Mouse (Mus musculus) kidney, adult 11 months (tissue): Measurements from ENCODE around the gene Ak4.
"Not testable (repeated sequence)": the region's sequence is repeated elsewhere in the genome, so short reads cannot be mapped to it uniquely, and the experiment has no call there.

Source experiments
- DNase-seq: peaks from one replicate; pipeline ENCODE4 v3.0.0; 2022

Ak4 gene

DNA sequence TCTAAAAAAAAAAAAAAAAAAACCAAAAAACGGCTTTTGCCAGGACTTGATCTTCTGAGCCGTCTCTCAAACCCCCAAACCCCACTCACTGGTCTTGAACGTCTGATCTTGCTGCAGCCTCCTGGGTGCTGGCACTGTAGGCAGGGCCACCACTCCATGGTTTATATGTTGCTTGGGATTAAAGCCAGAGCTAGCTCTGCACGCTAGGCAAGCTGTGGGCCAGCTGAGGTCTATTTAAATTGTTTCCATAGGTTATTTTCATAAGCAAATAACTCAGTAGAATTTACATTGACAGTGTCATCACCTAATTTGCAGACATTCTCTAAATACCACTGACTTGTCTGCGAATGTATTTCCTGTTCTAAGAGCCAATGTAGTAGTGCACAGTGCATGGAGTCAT is 6.0 kb downstream of the Ak4 start:
- no peak for DNase-seq

DNA sequence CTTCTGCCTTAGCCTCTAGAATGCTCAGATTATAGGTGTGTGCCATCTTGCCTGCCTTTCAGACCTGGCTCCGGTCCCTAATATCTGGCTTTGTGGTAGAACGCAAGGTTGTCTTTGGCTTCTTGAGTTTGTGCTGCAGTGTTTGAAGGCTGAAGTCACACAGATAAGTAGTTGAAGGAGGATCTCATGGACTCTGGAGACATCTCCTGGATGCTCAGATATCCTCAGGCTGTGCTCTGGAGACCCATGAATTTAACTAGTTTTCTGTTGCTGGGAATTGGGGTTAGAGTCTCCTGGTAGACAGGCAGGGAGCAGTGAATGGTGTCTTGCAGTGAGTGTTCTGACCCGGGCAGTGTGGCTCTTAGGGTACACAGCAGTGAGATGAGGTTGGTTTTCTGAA is 6.6 kb downstream of the Ak4 start:
- no peak for DNase-seq

DNA sequence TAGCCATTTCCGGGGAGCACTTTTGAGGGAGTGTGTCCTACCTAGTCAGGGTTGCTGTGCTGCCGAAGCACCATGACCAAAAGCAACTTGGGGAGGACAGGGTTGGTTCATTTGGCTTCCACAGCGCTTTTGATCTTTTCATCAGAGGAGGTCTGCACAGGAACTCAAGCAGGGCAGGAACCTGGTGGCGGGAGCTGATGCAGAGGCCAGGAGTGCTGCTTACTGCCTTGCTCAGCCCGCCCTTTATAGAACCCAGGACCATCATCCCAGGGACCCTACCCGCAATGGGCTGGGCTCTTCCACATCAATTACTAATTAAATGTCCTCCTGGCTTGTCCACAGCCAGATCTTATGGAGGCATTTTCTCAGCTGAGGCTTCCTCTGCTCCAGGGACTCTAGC is 7.5 kb downstream of the Ak4 start:
- DNase-seq: peak; percentile 21

DNA sequence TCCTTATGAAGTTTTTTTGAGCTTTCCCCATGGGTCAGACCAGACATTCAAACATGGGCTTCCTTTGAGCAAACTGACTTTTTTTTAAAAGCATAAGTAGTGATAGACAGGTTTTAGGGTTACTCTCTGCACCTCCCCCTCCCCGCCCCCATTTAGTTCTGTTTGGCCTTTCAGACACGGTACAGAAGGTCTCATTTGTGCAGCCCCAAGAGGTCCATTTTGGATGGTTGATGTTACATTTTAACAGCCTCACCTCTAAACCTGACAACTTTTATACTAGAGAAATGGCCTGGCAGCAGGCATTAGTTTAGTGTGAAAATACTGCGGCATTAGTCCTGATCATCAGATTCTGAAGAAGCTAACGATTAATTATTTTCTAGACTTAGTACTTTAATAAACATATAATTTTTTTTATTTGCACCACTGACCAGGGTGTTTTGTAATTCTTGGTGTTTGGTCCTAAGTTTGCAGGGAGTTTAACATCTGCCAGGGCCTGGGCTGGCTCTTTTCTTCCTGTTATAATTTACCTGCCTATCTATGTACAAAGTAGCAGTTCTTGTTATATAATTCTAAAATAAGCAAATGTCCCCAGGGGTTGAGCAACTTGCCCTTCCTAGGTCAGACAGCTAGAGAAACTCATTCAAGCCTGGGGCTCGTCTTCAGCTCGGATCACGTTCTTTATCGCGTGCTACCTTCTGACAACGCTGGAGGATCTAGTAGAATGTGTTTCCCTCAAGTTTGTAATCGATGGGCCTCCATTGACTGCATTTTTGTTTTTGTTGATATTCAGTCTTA is 9.0 kb downstream of the Ak4 start:
- DNase-seq: peak; percentile 82

DNA sequence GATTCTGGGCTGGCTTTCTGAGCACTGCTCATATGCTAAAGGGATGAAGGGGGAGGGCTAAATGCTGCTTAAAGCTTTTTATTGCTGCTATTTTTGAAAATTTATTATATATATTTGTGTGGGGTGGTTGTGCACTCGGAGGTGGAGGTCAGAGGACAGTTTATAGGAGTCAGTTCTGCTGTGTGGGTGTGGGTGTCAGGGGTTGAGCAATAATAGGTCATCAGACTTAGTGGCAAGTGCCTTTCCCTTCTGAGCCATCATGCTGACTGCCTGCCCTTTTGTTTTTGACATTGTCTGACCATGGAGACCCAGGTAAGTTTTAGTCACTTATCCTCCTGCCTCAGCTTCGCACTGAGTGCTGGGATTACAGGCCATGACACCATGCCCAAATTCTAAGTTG is 10.0 kb downstream of the Ak4 start:
- no peak for DNase-seq

DNA sequence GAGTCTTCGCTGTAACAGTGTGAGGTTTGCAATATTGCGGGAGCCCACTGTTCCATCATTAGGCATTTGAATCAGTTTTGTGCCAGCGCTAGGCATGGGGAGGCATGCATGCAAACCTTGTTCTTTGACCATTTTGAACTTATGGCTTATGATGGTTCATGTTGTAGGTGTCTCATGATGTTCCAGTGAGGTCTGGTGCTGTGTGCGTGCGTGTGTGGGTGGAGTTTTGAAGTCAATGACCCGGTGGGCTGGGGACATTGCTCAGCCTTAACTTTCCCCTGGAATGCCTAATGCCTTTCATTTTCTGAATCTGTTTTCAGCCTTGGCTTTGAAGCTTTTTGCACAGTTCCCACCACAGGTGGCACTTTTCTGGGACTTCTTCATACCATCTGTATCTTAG is 10.9 kb downstream of the Ak4 start:
- peak; percentile 37 for DNase-seq

DNA sequence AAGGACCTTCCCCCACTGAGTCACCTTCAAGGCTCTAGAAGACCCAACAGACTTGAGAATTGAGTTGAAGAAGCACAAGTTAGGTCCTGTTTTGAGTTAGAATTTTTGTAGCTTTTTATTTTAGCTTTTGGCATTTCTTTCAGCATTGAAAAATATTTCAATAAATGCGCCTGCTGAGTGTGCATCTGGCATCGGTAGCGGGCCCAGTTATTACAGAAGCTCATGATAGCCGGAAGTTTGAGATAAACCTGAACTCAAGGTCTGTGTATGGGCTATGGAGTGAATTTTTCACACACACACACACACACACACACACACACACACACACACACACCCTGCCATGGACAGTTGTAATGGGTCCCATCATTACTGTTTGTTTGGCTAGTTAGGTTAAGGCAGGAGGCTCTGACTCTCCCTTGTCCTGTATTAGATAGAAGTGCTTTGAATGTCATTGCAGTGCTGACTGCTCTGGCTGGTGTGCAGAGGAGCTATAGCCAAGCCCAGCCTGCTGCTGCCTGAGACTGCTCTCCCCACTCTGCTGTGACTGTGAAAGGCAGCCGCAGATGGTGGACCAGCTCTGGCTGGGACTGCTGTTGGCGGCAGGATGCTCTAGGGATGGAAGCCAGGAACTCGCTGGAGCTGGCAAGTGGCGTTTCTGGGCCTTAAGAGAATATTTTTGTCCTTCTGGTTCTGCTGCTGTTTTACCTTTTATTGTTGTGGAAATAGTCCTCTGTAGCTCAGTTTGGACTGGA is 17.9 kb downstream of the Ak4 start:
- no peak for DNase-seq

DNA sequence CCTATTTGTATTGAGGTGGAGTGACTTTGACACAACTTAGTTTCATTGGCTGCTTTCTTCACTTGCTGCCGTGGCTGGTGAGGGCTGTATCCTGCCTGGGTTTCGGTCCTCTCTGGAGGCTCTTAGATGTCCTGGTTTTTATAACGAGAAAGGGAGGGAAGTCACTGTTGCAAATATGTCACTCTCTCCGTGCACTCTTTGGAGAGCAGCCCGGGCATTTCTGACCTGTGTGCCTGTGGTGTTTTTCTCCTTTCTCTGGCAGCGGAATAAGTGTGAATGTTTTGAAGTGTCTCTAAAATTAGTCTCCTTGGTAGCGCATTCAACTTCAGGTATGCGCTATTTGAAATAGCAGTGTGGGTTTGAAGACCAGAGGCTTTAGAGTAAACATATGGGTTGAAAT is 19.2 kb downstream of the Ak4 start:
- DNase-seq: no peak

DNA sequence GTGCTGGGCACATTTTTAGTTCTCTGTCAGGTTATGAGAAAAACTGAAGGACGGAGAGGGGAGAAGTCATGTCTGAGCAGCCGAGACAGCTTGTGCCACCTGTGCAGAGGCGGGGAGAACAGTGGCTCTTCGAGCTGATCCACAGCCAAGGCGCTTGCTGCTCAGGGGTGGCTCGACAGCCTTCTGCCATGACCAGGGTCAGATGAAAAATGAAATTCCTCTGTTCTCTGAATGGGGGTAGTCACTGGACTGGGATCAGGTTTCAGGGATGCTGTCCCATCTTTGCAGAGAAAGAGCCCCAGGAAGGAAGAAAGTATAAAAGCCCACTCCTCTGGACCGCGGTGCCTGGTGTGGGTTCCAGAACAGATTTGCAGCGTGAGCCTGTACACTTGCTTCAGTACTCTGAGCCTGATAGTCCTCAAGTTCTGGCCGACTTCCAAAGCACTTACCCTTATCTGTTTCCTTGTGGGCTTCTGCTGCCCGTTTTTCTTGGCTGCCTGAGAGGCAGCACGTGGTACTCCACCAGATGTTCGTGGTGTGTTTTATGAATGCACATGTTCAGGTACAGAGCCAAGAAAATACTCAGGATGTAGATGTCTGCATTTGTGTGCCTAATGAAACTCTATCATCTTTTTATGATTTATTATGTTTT is 20.8 kb downstream of the Ak4 start:
- no peak for DNase-seq

DNA sequence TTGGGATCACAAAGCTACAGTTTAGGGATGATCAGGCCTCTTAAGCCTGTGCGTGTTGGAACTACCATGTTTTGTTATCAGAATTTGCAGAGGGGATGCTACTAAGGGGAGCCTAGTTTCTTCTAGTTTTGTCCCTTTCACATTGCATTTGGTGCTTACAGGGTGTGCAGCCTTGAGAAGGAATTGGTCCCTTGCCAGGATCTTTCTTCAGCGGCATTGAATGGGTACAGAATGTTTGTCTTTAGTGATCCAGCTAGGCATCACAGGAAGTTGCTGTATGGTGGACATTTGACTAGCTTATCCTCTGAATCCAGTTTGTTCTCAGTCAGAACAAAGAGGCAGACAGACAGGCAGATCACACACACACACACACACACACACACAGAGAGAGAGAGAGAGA is 23.7 kb downstream of the Ak4 start:
- no peak for DNase-seq

DNA sequence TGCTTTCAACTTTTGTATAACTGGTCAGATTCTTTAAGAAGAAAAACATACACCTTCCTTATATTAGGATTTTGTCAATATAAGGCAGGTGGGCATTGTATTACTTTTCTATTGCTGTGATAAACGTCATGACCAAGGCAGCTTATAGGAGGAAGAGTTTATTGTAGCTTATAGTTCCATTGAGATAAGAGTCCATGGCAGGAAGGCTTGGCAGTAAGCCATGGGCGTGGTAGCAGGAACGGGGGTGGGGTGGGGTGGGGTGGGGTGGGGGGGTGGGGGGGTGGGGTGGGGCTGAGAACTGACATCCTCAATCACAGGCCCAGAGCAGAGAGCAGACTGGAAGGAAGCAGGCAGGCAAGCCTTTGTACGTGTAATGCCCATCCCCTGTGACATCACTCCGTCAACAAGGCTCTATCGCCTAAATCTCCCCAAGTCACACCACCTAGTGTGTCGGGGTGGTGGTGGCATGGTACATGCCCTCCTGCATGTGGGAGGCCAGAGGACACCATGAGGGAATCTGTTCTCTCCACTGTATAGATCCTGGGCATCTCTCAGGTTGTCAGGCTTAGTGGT is 24.4 kb downstream of the Ak4 start:
- DNase-seq: no peak

DNA sequence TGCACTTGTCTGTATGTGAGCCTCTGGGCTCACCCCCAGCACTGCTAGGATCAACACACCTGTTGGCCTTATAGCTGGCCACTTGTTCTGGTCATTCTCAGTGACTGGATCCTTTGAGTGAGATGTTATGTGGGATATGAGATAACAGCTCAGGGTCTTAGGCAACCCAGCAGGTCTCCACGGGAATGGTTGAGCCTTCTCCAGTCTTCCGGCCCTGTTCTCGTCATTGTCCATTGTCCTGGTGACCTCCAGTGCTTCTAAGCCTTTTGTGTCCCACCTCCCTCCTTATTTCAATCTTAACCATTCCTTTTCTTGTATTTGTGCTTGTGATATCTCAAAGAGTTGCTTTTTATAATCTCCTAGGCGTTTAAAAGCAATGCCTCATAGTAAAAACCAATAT is 26.6 kb downstream of the Ak4 start:
- no peak for DNase-seq

DNA sequence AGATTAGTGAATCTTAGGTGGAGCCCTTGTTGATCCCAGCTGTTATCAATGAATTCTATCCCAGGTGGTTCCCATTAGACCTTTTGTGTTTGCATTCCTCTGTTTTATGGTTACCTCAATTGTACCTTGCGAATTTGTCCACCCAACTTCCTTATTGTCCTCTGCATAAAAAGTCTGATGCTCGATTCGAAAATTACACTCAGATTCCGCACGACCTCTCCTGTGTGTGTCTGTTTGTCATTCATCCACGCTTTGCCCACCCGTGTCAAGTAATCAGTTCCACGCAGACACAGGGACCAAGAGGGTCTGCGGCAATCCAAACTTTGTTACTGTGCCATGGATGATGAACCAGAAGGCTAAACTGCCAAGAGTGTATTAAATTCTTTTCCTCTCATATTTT is 27.5 kb downstream of the Ak4 start:
- not testable (repeated sequence) for DNase-seq

DNA sequence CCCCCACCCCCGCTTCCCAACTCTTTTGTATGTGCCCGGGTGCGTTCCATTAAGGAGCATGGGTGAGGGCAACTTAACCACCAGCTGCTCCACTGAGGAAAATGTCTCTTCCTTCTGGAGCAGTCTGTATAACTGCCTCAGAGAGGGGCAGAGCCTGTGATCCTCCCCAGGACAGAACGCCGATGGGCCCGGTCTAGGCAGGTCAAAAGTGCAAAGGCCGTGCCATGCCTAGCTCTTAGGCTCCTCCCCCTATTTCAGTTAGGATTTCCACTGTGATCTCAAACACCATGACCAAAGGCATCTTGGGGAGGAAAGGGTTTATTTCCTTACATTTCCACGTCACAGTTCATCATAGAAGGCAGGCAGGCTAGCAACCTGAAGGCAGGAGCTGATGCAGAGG is 29.6 kb downstream of the Ak4 start:
- DNase-seq: no peak

DNA sequence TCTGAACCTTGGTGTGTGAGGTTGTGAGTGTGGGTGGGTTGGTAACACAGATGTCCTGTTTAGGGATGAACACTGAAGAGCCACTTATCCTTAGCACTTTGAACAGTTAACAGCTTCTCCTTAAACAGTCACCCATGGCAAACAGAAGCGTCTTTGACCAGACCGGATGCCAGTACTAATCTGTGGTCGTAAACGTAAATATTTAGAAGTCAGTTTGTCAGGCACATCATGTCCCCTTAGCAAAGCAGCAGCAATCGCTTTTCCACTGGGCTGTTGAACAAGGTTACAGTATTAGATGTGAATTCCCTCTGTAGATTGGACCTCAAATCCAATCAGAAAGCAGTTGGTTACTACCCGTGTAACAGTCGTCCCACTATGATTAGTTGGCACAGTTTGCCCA is 30.3 kb downstream of the Ak4 start:
- no peak for DNase-seq

DNA sequence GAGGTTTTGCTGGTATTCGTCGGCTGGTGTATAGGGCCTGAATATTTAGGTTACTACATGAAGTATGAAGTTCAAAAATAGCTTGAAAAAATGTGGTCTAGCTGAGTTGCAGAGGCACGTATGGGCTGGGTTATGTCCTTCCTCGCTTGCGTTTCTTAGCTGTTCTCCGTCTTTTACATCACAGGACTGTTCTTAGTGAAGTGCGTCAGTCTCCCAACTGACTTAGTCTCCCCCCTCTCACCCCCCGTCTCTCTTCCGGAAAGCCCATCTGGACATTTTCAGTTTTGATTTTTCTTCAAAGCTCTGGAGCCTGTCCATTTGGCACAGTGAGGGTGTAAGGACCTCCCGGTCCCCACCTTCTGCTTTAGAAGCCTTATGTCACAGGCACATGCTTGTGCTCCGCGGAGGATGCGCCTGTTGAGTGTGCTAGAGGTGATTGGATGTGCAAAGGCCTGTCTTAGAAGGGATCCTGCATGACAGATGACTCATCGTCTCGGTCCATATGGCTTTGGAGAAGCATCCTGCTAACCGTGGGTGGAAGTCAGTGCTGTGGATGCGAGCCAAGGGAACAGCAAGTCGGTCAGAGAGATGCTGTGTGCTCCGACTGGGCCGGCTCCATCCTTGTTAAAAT is 31.2 kb downstream of the Ak4 start:
- no peak for DNase-seq

DNA sequence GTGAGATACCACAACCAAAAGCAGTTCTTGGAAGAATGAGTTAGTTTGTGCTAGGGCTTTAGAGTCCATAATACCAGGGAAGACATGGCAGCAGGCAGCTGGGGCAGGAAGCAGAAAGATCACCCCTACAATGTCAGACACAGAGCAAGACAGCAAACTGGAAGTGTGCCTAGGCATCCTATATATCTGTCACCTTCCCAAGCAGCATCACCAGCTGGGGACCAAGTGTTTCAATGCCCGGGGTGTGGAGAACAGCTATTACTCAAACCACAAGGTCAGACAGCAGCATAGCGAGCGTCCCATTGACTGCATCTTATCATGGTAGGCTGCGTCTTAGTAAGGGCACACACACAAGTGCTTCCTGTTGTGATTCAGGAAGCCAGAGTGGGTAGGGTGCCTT is 32.0 kb downstream of the Ak4 start:
- DNase-seq: no peak

DNA sequence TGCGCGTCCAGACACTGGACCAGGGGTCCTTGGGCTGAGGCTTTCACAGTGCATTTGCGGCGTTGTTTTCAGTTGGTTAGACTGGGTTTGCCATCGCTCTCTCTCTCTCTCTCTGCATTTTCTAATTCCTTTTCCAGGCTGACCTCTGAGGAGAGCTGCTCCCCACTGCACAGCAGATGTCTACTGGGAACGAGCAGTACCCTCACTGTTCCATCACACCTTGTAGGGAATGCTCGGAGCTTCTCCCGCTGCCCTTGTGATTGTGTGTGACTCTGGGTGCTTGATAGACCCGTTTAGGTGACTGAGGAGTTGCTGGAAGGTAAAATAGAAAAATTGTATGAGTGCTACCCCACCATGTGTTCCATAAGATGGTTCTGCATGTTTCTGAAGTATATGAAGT is 33.8 kb downstream of the Ak4 start:
- no peak for DNase-seq

DNA sequence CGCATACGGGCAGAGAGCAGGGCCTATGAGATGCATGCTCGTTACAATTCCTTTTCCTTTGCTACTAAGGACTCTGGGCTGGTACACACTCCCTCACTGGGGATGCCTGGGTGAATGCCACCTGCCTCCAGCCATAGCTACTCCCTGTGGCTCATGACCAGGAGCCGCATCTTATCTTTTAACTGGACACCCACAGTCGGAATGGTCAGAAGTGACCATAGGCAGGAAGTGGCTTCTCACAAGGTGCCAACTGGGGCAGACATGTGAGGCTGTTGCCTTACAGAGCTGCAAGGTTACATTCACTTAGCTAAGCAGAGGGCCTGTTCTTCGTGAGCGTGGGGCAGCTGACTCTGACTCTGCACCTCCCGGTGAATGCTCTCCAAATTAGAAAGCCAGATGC is 38.1 kb downstream of the Ak4 start:
- no peak for DNase-seq

DNA sequence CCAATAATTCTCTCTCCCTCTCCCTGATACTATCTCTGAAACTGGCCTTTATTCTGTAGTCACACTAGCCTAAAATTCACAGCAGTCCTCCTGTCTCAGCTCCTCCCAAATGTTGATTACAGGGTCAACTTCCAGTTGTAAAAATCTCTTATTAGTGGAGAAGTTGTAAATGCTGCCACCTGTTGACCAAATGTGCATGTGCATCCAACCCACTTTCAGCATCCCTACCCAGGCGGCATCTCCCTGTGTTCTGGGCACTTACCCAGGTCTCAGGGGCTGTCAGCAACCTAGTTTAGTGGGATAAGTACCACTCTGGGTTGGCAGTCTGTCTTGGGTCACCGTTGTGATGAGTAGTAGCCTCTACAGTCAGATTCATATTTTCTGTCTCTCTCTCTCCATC is 39.3 kb downstream of the Ak4 start:
- no peak for DNase-seq

DNA sequence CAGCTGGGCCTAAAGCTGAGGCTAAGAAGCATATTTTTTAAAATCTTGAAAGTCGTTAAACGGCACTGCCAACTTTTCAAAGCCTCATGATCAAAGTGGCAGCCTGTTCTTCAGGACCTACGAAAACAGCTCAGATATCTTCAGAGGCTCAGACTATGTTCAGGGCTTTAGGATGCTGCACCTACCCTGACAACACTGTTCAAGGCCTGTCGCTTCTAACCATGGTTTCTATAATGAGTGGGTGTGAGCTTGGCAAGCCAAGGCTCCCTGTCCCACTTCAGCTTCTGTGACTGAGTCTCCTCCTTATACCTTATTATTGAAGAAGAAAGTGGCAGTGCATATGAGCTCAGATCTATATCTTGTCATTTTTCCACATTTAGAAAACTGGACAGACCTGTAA is 40.3 kb downstream of the Ak4 start:
- no peak for DNase-seq

DNA sequence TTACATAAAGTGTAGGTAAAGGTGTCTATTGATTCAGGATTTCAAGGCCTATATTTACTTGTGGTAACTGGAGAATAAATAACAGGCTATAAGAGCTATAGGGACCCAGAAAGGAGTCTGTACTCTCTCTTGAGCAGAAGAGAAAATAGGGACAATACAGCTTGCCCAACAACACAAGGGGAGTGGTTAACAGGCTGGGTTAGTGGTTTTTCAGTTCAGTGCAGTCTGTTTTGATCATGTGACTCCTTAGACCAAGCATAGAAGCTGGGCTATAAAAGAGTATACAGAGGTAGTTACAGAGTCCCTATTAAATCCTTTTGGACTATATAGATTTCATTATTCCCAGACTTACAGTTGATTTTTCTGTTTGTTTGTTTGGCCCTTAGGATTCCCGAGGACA is 41.0 kb downstream of the Ak4 start:
- no peak for DNase-seq

DNA sequence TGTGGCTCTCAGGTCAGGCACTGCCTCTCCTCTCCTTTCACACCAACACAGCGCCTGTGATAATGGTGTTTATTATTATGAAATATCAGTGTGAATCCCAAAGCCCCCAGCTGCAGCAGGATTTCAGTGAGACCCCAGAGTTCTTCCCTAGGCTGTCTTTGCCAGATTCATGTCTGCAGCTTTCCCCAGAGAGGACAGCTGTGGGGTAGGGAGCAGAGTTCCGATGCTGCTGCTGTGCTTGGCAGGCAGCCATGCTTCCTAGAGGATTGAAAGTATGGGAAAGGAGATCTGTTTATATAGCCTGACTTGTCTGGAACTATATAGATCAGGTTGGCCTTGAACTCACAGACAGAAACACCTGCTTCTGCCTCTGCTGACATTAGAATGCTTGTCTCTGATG is 43.0 kb downstream of the Ak4 start:
- DNase-seq: no peak
